Mouse (Mus musculus) kidney, postnatal 0 days (tissue): ENCODE data around the gene Obox6. TPM values are rescaled to one million over a fixed set of nuclear protein-coding genes. Genes with fewer than 3 reads are reported as not detected.

Experiments used
- ATAC-seq: fragments of 200-750 bp; cut with Nextera tagmentation; replicated peaks from 2 replicates; pipeline ENCODE4 v1.8.0; 2017; ENCODE audit warnings: low read depth, moderate number of reproducible peaks, moderate TSS enrichment, moderate library complexity; ENCODE audit not compliant: low FRiP score
- DNase-seq: peaks from one replicate; pipeline ENCODE4 v3.0.0-alpha.2; 2016; ENCODE audit warnings: low spot score
- H3K27ac ChIP-seq: fragments of 300-500 bp; sonication (generic); 2 replicates; pipeline ENCODE4 v1.5.1; 2014; ENCODE audit warnings: mild to moderate bottlenecking
- H3K27me3 ChIP-seq: fragments of 300-500 bp; sonication (generic); 2 replicates; pipeline ENCODE4 v1.6.1; 2014; ENCODE audit warnings: low read length, mixed read lengths; ENCODE audit not compliant: insufficient read depth
- H3K36me3 ChIP-seq: fragments of 300-500 bp; sonication (generic); 2 replicates; pipeline ENCODE4 v1.6.1; 2014; ENCODE audit warnings: low read length, mixed read lengths; ENCODE audit not compliant: insufficient read depth
- H3K4me1 ChIP-seq: fragments of 300-500 bp; sonication (generic); replicated peaks from 2 replicates; pipeline ENCODE4 v1.6.1; 2014; ENCODE audit warnings: antibody characterized with exemption, low read length, mixed read lengths; ENCODE audit not compliant: insufficient read depth
- H3K4me2 ChIP-seq: fragments of 300-500 bp; sonication (generic); 2 replicates; pipeline ENCODE4 v1.6.1; 2014; ENCODE audit warnings: mild to moderate bottlenecking, low read length, moderate library complexity, mixed read lengths
- H3K4me3 ChIP-seq: fragments of 300-500 bp; sonication (generic); replicated peaks from 2 replicates; pipeline ENCODE4 v1.5.1; 2014; ENCODE audit warnings: low read depth, low read length
- H3K9ac ChIP-seq: fragments of 300-500 bp; sonication (generic); 2 replicates; pipeline ENCODE4 v1.6.1; 2014; ENCODE audit warnings: low read depth, low read length
- H3K9me3 ChIP-seq: fragments of 300-500 bp; sonication (generic); replicated peaks from 2 replicates; pipeline ENCODE4 v1.6.1; 2016; ENCODE audit warnings: low read length, inconsistent platforms, mixed read lengths
- CTCF ChIP-seq: IDR thresholded peaks from 2 replicates; pipeline ENCODE4 v1.5.1; 2016; ENCODE audit warnings: antibody characterized with exemption, low read depth, mild to moderate bottlenecking, moderate library complexity
- WGBS: fragments of 180-500 bp; shearing (Covaris S2); extraction: QIAGEN DNeasy Blood & Tissue Kit; methylation state at CpG from one replicate; pipeline ENCODE4 v1.1.7; 2014; 5-methylcytosine and 5-hydroxymethylcytosine counted together
- polyA plus RNA-seq: library from polyadenylated mRNA; unstranded; fragments of >200 nt; fragmentation: Nextera tagmentation; extraction: Ambion mirVana; gene quantifications from 2 replicates; pipeline ENCODE4 v1.2.1, GENCODE M21; 2015

Gene Obox6
- polyA plus RNA-seq, 1 experiment from 2014 or later: not detected

DNA sequence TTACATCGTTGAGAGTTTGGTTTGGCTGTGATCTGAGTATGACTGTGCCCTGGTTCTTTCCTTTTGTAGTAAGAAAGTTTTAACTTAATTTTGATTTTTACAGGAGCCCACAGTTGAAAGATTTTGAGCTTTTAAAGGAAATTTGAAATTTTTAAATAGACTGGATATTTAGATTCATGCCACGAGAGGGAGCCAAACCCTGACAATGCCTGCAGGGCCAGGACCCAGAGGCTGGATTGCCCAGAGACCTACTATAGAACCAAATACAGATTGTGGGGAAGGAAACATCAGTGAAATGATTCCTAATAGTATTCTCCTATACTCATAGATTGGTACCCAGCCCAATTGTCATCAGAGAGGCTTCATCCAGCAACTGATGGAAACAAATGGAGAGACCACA is 20.2 kb upstream of the Obox6 start:
- Histone ChIP-seq H3K4me1 (no peaks in the 10 kb centered on the region), H3K4me2 (no peak overlapping the region), H3K9ac (no peak overlapping the region), H3K27me3 (no peaks in the 10 kb centered on the region), H3K9me3 (no peaks in the 10 kb centered on the region), H3K4me3 (no peak overlapping the region), H3K36me3 (no peaks in the 10 kb centered on the region), H3K27ac (no peak overlapping the region)
- TF ChIP-seq CTCF: peak; percentile 45; the same call in 1 of the 2 replicates
- DNase-seq (peak; percentile 22), ATAC-seq (no peak)
- WGBS: 57% methylated on average over 2 of the region's 2 CpGs

Other genes starting within 250 kb of the Obox6 start
- not detected in 2 replicates for gene Obox3, start 199.8 kb downstream of the Obox6 start, polyA plus RNA-seq
- not detected in 2 replicates for gene Obox5, start 89.5 kb downstream of the Obox6 start, polyA plus RNA-seq
- not detected in 2 replicates for gene Crx, start 40.3 kb upstream of the Obox6 start, polyA plus RNA-seq
- not detected in 2 replicates for gene Crxos, start 42.9 kb upstream of the Obox6 start, polyA plus RNA-seq
- gene Selenow, start 82.7 kb upstream of the Obox6 start, polyA plus RNA-seq: 751 and 763 TPM in 2 replicates
- 213 and 221 TPM in 2 replicates for gene Nop53, start 106.4 kb upstream of the Obox6 start, polyA plus RNA-seq
- 24.6 and 26.6 TPM in 2 replicates for gene Ehd2, start 127.9 kb upstream of the Obox6 start, polyA plus RNA-seq
- 3.2 and 3.3 TPM in 2 replicates for gene Bicra, start 208.2 kb upstream of the Obox6 start, polyA plus RNA-seq
- gene Zfp541, start 222.1 kb upstream of the Obox6 start, polyA plus RNA-seq: 0.05 TPM in 2 replicates